Mouse (Mus musculus): ENCODE results near the gene Specc1. TPM values are rescaled to one million over a fixed set of nuclear protein-coding genes. Genes with fewer than 3 reads are reported as not detected.

The Specc1 gene
- total and polyA plus RNA-seq, 3 experiments: 2.5 to 5.8 TPM; not detected in 1

DNA sequence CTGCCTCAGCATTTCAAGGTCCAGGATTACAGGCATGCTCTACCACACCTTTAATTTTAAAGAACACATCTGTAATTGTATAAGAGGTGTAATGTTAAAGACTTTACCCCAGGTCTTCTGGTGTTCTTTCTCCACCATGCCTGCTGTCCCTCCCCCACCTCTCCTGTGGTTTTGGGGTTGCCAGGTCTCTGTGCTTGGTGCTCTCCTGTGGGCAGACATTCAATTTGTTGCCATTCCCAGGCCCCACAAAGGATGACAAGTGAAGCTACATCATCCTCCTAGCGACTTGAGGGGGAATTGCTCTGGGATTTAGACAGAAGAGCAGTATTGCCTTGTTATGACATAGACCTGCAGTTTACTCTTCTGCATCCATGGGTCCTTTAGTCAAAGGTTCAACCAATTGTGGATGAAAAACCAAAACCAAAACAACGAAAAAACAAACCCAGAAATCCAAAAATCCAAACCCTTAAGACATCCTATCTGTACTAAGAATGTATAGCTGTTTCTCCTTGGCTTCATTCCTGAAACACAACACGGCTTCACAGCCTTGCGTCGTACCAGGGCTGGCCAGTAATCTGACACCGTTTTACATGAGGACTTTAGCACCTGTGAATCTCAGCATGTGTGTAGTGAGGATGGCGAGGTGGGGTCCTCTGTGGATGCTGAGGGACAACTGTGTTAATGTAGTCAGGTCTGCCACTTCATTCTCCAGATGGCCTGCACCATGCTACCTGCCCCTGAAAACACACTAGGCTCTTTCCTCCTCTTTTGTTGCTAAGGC is 15.1 kb downstream of the Specc1 start:
- H3K36me3 ChIP-seq (ENCODE audit: control insufficient read depth in 1 of 2, insufficient read depth in 2 of 2, low read length in 2 of 2): peaks cover 0 to 7% of the 10 kb centered on the region in 2 experiments; a peak in 2 of 4 replicates
- H3K27ac ChIP-seq (ENCODE audit: control insufficient read depth, low read depth, low read length): no peak overlapping the region
- no peak overlapping the region for H3K4me3 ChIP-seq (ENCODE audit: control insufficient read depth in 1 of 2, insufficient read depth in 1 of 2, low read depth in 2 of 2, low read length in 2 of 2)
- H3K79me2 ChIP-seq (ENCODE audit: control insufficient read depth, insufficient read depth, low read length, poor library complexity): no peaks in the 10 kb centered on the region
- H3K9me3 ChIP-seq (replicated peaks; ENCODE audit: insufficient read depth, low read length): no peaks in the 10 kb centered on the region
- no peak for DNase-seq (ENCODE audit: low read depth, low spot score)
- no peaks in the 10 kb centered on the region for H3K27me3 ChIP-seq (ENCODE audit: control insufficient read depth in 1 of 2, insufficient read depth in 2 of 2, low read length in 2 of 2)
- TF ChIP-seq SIN3A (IDR thresholded peaks at IDR 0.05; ENCODE audit: low read length): no peak
- no peak for TF ChIP-seq EP300 (IDR thresholded peaks at IDR 0.05; ENCODE audit: low read depth in 1 of 2, low read length in 2 of 2)
- TF ChIP-seq CHD1 (IDR thresholded peaks at IDR 0.05; ENCODE audit: low read depth, low read length): no peak
- TF ChIP-seq ELF1 (IDR thresholded peaks at IDR 0.05; ENCODE audit: low read depth, low read length): no peak
- no peak for TF ChIP-seq ETS1 (IDR thresholded peaks at IDR 0.05; ENCODE audit: low read depth, low read length)
- TF ChIP-seq MXI1 (IDR thresholded peaks at IDR 0.05; ENCODE audit: low read depth, low read length): no peak
- no peak for TF ChIP-seq USF1 (IDR thresholded peaks at IDR 0.05; ENCODE audit: low read depth, low read length)
- TF ChIP-seq JUND (IDR thresholded peaks at IDR 0.05; ENCODE audit: low read depth, low read length): no peak
- TF ChIP-seq UBTF (IDR thresholded peaks at IDR 0.05; ENCODE audit: borderline replicate concordance, insufficient read depth, low read depth, low read length): no peak
- TF ChIP-seq ZC3H11A (IDR thresholded peaks at IDR 0.05; ENCODE audit: low read depth, low read length): no peak
- TF ChIP-seq TBP (IDR thresholded peaks at IDR 0.05; ENCODE audit: low read depth, low read length): no peak
- no peak for TF ChIP-seq NRF1 (IDR thresholded peaks at IDR 0.05; ENCODE audit: insufficient read depth, low read depth, low read length, poor library complexity, severe bottlenecking)
- TF ChIP-seq MEF2A (IDR thresholded peaks at IDR 0.05; ENCODE audit: extremely low read depth, insufficient replicate concordance, low read depth, low read length, poor library complexity, severe bottlenecking): no peak
- TF ChIP-seq MYB (IDR thresholded peaks at IDR 0.05; ENCODE audit: low read depth, low read length): no peak
- no peak for TF ChIP-seq CHD2 (IDR thresholded peaks at IDR 0.05; ENCODE audit: low read length)
- peaks cover 0 to 6% of the 10 kb centered on the region in 2 experiments; a peak in 3 of 4 replicates for H3K4me1 ChIP-seq (ENCODE audit: control insufficient read depth in 1 of 2, insufficient read depth in 2 of 2, low read length in 2 of 2)
- H3K9ac ChIP-seq (ENCODE audit: control insufficient read depth, low read depth, low read length, poor library complexity, severe bottlenecking): no peak overlapping the region

DNA sequence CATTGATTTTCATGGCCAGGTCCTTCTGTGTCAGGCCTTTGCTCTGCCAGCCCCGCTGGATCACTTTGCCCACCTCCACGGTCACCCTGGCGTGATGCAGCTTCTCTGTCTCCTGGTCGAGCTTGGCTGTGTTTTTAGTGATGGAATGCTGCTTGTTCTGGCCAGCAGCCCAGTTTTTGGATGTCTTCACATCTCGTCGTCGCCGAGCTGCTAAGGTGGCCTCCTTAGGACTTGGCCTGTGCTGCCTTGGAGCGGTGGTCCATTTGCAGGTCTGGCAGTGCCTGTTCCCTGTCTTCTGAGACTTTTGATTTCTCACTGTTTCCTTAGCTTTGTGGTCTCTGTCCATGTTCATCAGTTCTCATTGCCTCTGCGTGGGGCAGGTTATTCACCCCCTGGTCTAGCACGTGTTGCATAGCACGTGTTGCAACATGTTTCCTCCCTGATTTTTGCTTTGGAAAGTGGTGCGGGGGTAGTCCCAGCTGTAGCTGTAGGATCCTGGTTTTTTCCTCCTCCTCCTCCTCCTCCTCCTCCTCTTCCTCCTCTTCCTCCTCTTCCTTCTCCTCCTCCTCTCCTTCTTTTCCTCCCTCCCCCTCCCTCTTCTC is 17.6 kb downstream of the Specc1 start:
- Histone ChIP-seq H3K79me2 (ENCODE audit: control insufficient read depth, insufficient read depth, low read length, poor library complexity) (no peaks in the 10 kb centered on the region), H3K9ac (ENCODE audit: control insufficient read depth, low read depth, low read length, poor library complexity, severe bottlenecking) (no peak overlapping the region), H3K4me3 (ENCODE audit: control insufficient read depth in 1 of 2, insufficient read depth in 1 of 2, low read depth in 2 of 2, low read length in 2 of 2) (no peak overlapping the region), H3K4me1 (ENCODE audit: control insufficient read depth in 1 of 2, insufficient read depth in 2 of 2, low read length in 2 of 2) (no peaks in the 10 kb centered on the region), H3K9me3 (replicated peaks; ENCODE audit: insufficient read depth, low read length) (no peaks in the 10 kb centered on the region), H3K27me3 (ENCODE audit: control insufficient read depth in 1 of 2, insufficient read depth in 2 of 2, low read length in 2 of 2) (no peaks in the 10 kb centered on the region), H3K36me3 (ENCODE audit: control insufficient read depth in 1 of 2, insufficient read depth in 2 of 2, low read length in 2 of 2) (peaks cover 0 to 1% of the 10 kb centered on the region in 2 experiments; a peak in 2 of 4 replicates), H3K27ac (ENCODE audit: control insufficient read depth, low read depth, low read length) (no peak overlapping the region)
- TF ChIP-seq ZNF384 (IDR thresholded peaks at IDR 0.05; ENCODE audit: low read depth, low read length): no peak
- no peak for TF ChIP-seq POLR2A (IDR thresholded peaks at IDR 0.05; ENCODE audit: control insufficient read depth in 1 of 2, insufficient read depth in 1 of 2, low read depth in 1 of 2, low read length in 2 of 2, poor library complexity in 1 of 2)
- no peak for DNase-seq (ENCODE audit: low read depth, low spot score)
